In genomic region chr6:38771061-38771667, GRCm38 (mm10) we compare ENCODE assay signal across 13 mouse cellular contexts.
DNase-seq lines count a peak whose midpoint lies in the region; ATAC-seq lines count a peak whose summit lies in the region.
"Had no signal": no experiment of that assay in that cellular context is flagged by ENCODE, and none has a peak within 500 bp of the region (broad histone marks: within the 10 kb centered on the region; RNA-seq: fewer than 3 reads in every experiment).

No protein-coding gene starts in this region.

- H3K9me3 ChIP-seq in embryonic facial prominence, embryonic 11.5 days (replicated peaks; ENCODE audit: control insufficient read depth, low read length): no peaks in the 10 kb centered on the region
- no peaks in the 10 kb centered on the region for H3K9me3 ChIP-seq in embryonic facial prominence, embryonic 10.5 days
- H3K9me3 ChIP-seq: hindbrain, embryonic 10.5 days had no signal

- intact Hi-C loops in left cerebral cortex, postnatal 14 days (cut with DNase I): no loop called here

- no peaks in the 10 kb centered on the region for H3K36me3 ChIP-seq in embryonic facial prominence, embryonic 11.5 days (replicated peaks; ENCODE audit: control insufficient read depth, insufficient read depth, low read depth, low read length)
- H3K36me3 ChIP-seq in embryonic facial prominence, embryonic 10.5 days (replicated peaks): peaks cover 33% of the 10 kb centered on the region

- no peak overlapping the region for H3K9ac ChIP-seq in embryonic facial prominence, embryonic 11.5 days (replicated peaks; ENCODE audit: low read length)
- H3K9ac ChIP-seq: forebrain, postnatal 0 days had no signal

- no peaks in the 10 kb centered on the region for H3K4me1 ChIP-seq in embryonic facial prominence, embryonic 11.5 days (ENCODE audit: control insufficient read depth, insufficient read depth, low read length)
- peaks cover 6% of the 10 kb centered on the region; the same call in 1 of the 2 replicates for H3K4me1 ChIP-seq in embryonic facial prominence, embryonic 10.5 days
- H3K4me1 ChIP-seq: hindbrain, embryonic 10.5 days had no signal

- ATAC-seq in embryonic facial prominence, embryonic 11.5 days (replicated peaks; ENCODE audit: insufficient number of reproducible peaks, low FRiP score, low TSS enrichment, low read depth): no peak
- ATAC-seq: forebrain, postnatal 0 days had no signal

- H3K4me3 ChIP-seq in embryonic facial prominence, embryonic 11.5 days (ENCODE audit: low read depth, low read length): no peak overlapping the region
- no peak overlapping the region for H3K4me3 ChIP-seq in embryonic facial prominence, embryonic 10.5 days
- H3K4me3 ChIP-seq: hindbrain, embryonic 10.5 days had no signal

- H3K4me2 ChIP-seq in embryonic facial prominence, embryonic 11.5 days (ENCODE audit: low read depth, low read length): no peak overlapping the region

- 65% methylated on average over 4 of the region's 4 CpGs for WGBS in embryonic facial prominence, embryonic 11.5 days
- 66% methylated on average over 4 of the region's 4 CpGs for WGBS in embryonic facial prominence, embryonic 10.5 days

- H3K27me3 ChIP-seq in embryonic facial prominence, embryonic 11.5 days (ENCODE audit: control insufficient read depth, insufficient read depth, low read length): no peaks in the 10 kb centered on the region
- no peaks in the 10 kb centered on the region for H3K27me3 ChIP-seq in embryonic facial prominence, embryonic 10.5 days (replicated peaks; ENCODE audit: low read depth, poor library complexity, severe bottlenecking)

- peak; percentile 28 for DNase-seq in embryonic facial prominence, embryonic 11.5 days (ENCODE audit: low spot score)
- DNase-seq in embryonic facial prominence, embryonic 10.5 days (ENCODE audit: low spot score): no peak
- peak; percentile 44 for DNase-seq in kidney, postnatal 14 days
- no peak for DNase-seq in kidney, adult 9 months
- DNase-seq in heart, postnatal 4 days: peak; percentile 23
- peak; percentile 34 to 35 for DNase-seq in lung, postnatal 4 days
- no peak for DNase-seq in spleen, postnatal 36 days (ENCODE audit: low spot score in 2 of 2)
- DNase-seq in left cerebral cortex, postnatal 14 days (ENCODE audit: low spot score in 2 of 2): no peak
- DNase-seq: adrenal gland, postnatal 36 days; cerebellum, postnatal 10 days; forebrain, postnatal 0 days; right cerebral cortex, adult 18-20 months had no signal

- no peak overlapping the region for H3K27ac ChIP-seq in embryonic facial prominence, embryonic 11.5 days (replicated peaks; ENCODE audit: low read depth, low read length)
- no peak overlapping the region for H3K27ac ChIP-seq in embryonic facial prominence, embryonic 10.5 days (replicated peaks)
- H3K27ac ChIP-seq: hindbrain, embryonic 10.5 days had no signal

Comparison
In these comparisons a context has a peak if more than half of its experiments do, and no peak if none do; other contexts are left out.
1. DNase-seq: peak in embryonic facial prominence, embryonic 11.5 days (single experiment), kidney, postnatal 14 days (single experiment), heart, postnatal 4 days (single experiment) and lung, postnatal 4 days (2 of 2); none in embryonic facial prominence, embryonic 10.5 days (single experiment), kidney, adult 9 months (single experiment), spleen, postnatal 36 days (0 of 2) and left cerebral cortex, postnatal 14 days (0 of 2).